Mouse (Mus musculus) stomach, embryonic 15.5 days (tissue): ENCODE data around the gene Eif3d. TPM values are rescaled to one million over a fixed set of nuclear protein-coding genes. Genes with fewer than 3 reads are reported as not detected.
A peak's percentile ranks its signal among the peaks of the same experiment; 100 is the strongest.

Experiments
- ATAC-seq: fragments of 200-750 bp; cut with Nextera tagmentation; 2 replicates; pipeline ENCODE4 v1.8.0; 2017; ENCODE audit warnings: low read depth, moderate number of reproducible peaks, moderate TSS enrichment; ENCODE audit not compliant: insufficient read depth, low FRiP score
- H3K27ac ChIP-seq: fragments of 300-500 bp; sonication (generic); 2 replicates; pipeline ENCODE4 v1.5.1; 2015; ENCODE audit warnings: mild to moderate bottlenecking, inconsistent platforms
- H3K27me3 ChIP-seq: fragments of 300-500 bp; sonication (generic); replicated peaks from 2 replicates; pipeline ENCODE4 v1.6.1; 2015; ENCODE audit warnings: inconsistent platforms
- H3K36me3 ChIP-seq: fragments of 300-500 bp; sonication (generic); 2 replicates; pipeline ENCODE4 v1.6.1; 2015; ENCODE audit warnings: inconsistent platforms
- H3K4me1 ChIP-seq: fragments of 300-500 bp; sonication (generic); 2 replicates; pipeline ENCODE4 v1.6.1; 2015; ENCODE audit warnings: inconsistent platforms
- H3K4me2 ChIP-seq: fragments of 300-500 bp; sonication (generic); 2 replicates; pipeline ENCODE4 v1.6.1; 2015; ENCODE audit warnings: mild to moderate bottlenecking, inconsistent platforms
- H3K4me3 ChIP-seq: fragments of 300-500 bp; sonication (generic); replicated peaks from 2 replicates; pipeline ENCODE4 v1.5.1; 2015; ENCODE audit warnings: inconsistent platforms
- H3K9ac ChIP-seq: fragments of 300-500 bp; sonication (generic); 2 replicates; pipeline ENCODE4 v1.6.1; 2015; ENCODE audit warnings: inconsistent platforms
- H3K9me3 ChIP-seq: fragments of 300-500 bp; sonication (generic); 2 replicates; pipeline ENCODE4 v1.6.1; 2016; ENCODE audit warnings: inconsistent platforms
- WGBS: fragments of 180-500 bp; shearing (Covaris S2); methylation state at CpG from one replicate; pipeline ENCODE4 v1.1.7; 2015; 5-methylcytosine and 5-hydroxymethylcytosine counted together
- polyA plus RNA-seq: library from polyadenylated mRNA; unstranded; fragments of >200 nt; fragmentation: Nextera tagmentation; extraction: Ambion mirVana; gene quantifications from 2 replicates; pipeline ENCODE4 v1.2.1, GENCODE M21; 2015

The Eif3d gene
- polyA plus RNA-seq, 1 experiment from 2014 or later, result 193 TPM

DNA sequence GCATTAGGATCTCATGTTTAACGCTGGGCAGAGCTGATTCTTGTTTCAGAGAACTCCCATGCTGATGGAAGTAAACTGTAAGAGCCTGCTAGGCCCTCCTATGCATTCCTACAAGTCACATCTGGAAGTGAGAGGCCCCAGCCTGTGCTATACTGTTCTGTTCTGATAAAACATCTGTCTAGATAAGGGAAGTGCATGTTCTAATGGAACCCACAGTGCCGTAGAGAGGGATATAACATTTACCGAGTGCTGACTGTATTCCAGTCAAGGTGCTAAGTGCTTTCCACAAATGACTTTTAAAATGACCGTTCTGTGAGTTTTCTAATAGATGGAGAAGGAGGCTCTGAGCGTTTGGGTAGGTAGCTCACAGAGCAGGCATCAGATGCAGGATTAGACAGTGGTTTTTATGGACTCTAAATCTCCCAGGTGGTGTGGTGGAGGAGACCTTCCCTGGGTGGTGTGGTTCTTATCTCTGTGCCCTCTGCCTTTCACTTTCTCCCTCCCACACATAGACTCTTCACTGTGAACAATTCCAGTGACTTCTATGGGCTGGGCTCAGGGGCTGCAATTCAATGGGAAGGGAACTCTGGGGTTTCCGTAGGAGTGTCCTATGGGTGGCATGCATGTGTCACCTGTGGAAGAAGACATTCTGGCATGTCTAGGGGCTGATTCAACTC is 3.7 kb upstream of the Eif3d start:
- no peak overlapping the region for H3K27ac ChIP-seq
- no peak overlapping the region for H3K4me2 ChIP-seq
- no peak overlapping the region for H3K4me3 ChIP-seq
- 56% methylated on average over 6 of the region's 6 CpGs for WGBS
- ATAC-seq, result peak; percentile 49; the same call in 1 of the 2 replicates
- no peaks in the 10 kb centered on the region for H3K9me3 ChIP-seq
- peaks cover 3% of the 10 kb centered on the region for H3K4me1 ChIP-seq
- H3K9ac ChIP-seq, result no peak overlapping the region
- H3K36me3 ChIP-seq, result no peaks in the 10 kb centered on the region
- no peaks in the 10 kb centered on the region for H3K27me3 ChIP-seq

DNA sequence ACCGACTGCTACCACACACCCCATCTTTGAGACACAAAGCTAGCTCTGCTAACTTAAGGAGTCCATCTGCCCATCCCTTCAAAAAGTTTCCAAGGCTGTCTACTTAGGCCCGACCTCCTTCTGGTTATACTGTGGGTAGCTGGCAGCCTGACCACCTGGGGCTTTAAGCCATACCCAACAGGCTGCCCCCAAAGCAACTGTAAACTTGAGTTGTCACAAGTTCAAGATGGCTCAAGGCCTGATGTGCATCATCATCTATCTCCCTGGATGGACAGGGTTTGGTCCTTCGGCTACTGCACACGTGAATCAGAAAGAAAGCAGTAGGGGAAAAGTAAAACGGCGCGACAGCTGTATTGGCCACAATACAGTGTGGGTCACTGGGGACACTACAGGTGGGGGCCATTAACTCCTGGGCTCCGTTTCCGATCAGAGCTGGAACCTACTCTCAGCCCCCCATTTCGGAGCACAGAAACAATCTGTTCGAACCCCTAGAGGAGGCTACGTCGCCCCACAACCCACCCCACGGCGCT is 608 bp downstream of the Eif3d start:
- Histone ChIP-seq H3K27me3 (no peaks in the 10 kb centered on the region), H3K9me3 (no peaks in the 10 kb centered on the region), H3K36me3 (peaks cover 34% of the 10 kb centered on the region), H3K4me3 (peak overlapping the region; percentile 77), H3K4me1 (peaks cover 8% of the 10 kb centered on the region), H3K4me2 (peak overlapping the region; percentile 63), H3K9ac (peak overlapping the region; percentile 93), H3K27ac (peak overlapping the region; percentile 99)
- WGBS, result under 1% methylated on average over 15 of the region's 15 CpGs
- ATAC-seq, result no peak

DNA sequence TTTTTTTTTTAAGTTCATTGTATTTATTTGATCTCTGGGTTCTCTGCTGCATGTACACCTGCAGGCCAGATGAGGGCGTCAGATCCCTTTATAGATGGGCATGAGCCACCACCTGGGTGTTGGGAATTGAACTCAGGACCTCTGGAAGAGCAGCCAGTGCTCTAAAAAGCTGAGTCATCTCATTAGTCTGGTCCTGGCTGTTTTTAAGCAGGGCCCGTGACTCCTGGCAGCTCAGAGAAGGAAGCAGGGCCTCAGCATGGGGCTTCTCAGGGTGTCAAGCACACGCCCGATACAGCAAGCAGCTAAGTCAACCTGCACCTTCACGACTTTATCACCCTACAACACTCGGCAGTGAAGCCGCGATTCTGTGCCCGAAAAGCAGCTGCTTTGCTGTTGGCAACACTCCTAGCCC is 5.5 kb downstream of the Eif3d start:
- H3K36me3 ChIP-seq, result peaks cover 82% of the 10 kb centered on the region
- no peak overlapping the region for H3K9ac ChIP-seq
- no peak overlapping the region for H3K4me2 ChIP-seq
- H3K27me3 ChIP-seq, result no peaks in the 10 kb centered on the region
- no peaks in the 10 kb centered on the region for H3K9me3 ChIP-seq
- 76% methylated on average over 9 of the region's 9 CpGs for WGBS
- H3K4me3 ChIP-seq, result no peak overlapping the region
- H3K4me1 ChIP-seq, result peaks cover 8% of the 10 kb centered on the region
- ATAC-seq, result peak; percentile 53; the same call in 1 of the 2 replicates
- H3K27ac ChIP-seq, result no peak overlapping the region

DNA sequence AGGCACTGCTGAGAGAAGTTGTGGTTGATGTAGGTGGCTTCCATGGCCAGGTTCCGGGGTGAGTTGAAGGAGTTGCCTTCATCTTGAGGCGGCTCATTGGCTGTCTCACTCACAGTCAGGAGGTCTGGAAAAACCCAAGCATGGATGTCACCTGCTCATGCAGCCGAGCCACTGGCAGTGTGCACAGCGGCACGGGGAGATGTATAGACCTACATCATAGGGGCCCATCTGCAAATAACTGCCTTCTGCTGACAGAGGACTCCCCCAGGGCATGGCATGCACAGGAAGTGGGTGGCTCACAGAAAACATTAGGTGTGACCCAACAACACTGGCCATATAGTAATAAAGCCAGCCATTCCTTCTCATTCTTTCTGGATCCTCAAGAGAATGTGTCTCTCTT is 8.2 kb downstream of the Eif3d start:
- no peak overlapping the region for H3K4me2 ChIP-seq
- H3K9me3 ChIP-seq, result no peaks in the 10 kb centered on the region
- no peak overlapping the region for H3K9ac ChIP-seq
- no peaks in the 10 kb centered on the region for H3K27me3 ChIP-seq
- no peak for ATAC-seq
- H3K36me3 ChIP-seq, result peaks cover 88% of the 10 kb centered on the region
- H3K4me3 ChIP-seq, result no peak overlapping the region
- no peaks in the 10 kb centered on the region for H3K4me1 ChIP-seq
- no peak overlapping the region for H3K27ac ChIP-seq
- 92% methylated on average over 5 of the region's 5 CpGs for WGBS

DNA sequence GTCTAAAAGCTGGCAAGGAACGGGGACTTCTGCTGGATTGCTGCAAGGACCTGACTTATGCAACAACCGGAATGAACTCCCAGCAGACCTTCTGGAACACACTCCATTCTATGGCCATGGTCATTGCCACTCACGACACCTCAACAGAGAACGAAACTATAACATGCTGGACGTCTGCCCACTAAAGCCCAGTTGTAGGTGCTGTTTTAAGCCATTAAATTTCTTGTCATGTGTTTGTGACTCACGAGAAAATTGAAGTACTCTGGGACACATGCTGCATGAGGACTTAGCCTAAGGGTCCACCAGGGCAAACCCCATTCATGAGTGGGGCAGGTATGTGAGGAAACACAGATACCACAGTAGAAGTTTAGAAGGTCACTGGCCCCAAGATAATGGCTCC is 9.9 kb downstream of the Eif3d start:
- no peaks in the 10 kb centered on the region for H3K9me3 ChIP-seq
- H3K36me3 ChIP-seq, result peaks cover 71% of the 10 kb centered on the region
- WGBS, result 91% methylated on average over 6 of the region's 6 CpGs
- ATAC-seq, result no peak
- H3K4me3 ChIP-seq, result no peak overlapping the region
- no peak overlapping the region for H3K9ac ChIP-seq
- peaks cover 16% of the 10 kb centered on the region for H3K4me1 ChIP-seq
- peaks cover 7% of the 10 kb centered on the region for H3K27me3 ChIP-seq
- H3K27ac ChIP-seq, result no peak overlapping the region
- H3K4me2 ChIP-seq, result no peak overlapping the region

DNA sequence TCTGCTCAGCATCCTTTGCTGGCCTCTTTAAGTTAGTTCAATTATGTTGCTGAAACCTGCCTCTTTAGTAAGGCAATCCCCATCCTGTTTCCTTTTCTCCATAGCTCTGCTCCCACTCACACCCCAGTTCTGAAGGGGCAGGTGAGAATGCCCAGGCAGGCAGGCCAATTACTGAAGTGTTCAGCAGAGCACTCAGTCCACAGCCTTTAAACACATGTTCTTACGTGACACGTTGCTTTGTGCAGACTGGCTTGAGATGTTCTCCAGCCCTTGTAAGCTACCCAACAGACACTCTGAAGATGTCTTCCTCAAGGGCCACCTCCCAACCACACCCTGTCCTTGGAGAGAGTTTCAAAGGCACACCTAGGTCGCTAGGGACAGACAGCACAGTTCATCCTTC is 12.5 kb downstream of the Eif3d start:
- no peak overlapping the region for H3K4me2 ChIP-seq
- ATAC-seq, result no peak
- H3K27me3 ChIP-seq, result peaks cover 12% of the 10 kb centered on the region
- WGBS, result 60% methylated on average over 3 of the region's 3 CpGs
- no peak overlapping the region for H3K4me3 ChIP-seq
- no peak overlapping the region for H3K9ac ChIP-seq
- peaks cover 45% of the 10 kb centered on the region for H3K36me3 ChIP-seq
- H3K4me1 ChIP-seq, result peaks cover 19% of the 10 kb centered on the region
- no peaks in the 10 kb centered on the region for H3K9me3 ChIP-seq
- no peak overlapping the region for H3K27ac ChIP-seq

DNA sequence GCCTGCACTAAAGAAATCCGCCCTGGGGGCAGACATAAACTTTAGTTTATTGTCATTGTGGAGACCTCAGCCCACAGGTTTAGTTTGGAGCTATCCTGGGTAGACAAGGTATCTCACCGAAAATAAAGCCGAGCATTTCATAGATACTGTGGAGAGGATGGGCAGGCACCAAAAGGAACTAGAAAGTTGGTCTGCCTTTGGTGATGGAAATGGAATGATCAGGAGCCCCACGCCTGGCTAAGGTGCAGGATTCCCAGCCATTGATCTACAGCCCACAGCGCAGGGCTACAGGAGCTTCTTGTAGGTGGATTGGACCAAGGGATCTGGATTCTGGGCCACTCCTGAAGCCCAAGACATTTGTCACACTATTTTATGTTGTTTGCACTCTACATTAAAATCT is 13.0 kb downstream of the Eif3d start:
- no peak overlapping the region for H3K9ac ChIP-seq
- no peak for ATAC-seq
- H3K36me3 ChIP-seq, result peaks cover 40% of the 10 kb centered on the region
- H3K4me2 ChIP-seq, result 0 out of 2 replicates have a peak overlapping the region, but pooled peaks have one; percentile 91
- H3K4me3 ChIP-seq, result no peak overlapping the region
- H3K27me3 ChIP-seq, result peaks cover 12% of the 10 kb centered on the region
- WGBS, result 53% methylated on average over 5 of the region's 5 CpGs
- peaks cover 19% of the 10 kb centered on the region for H3K4me1 ChIP-seq
- no peak overlapping the region for H3K27ac ChIP-seq
- H3K9me3 ChIP-seq, result no peaks in the 10 kb centered on the region

DNA sequence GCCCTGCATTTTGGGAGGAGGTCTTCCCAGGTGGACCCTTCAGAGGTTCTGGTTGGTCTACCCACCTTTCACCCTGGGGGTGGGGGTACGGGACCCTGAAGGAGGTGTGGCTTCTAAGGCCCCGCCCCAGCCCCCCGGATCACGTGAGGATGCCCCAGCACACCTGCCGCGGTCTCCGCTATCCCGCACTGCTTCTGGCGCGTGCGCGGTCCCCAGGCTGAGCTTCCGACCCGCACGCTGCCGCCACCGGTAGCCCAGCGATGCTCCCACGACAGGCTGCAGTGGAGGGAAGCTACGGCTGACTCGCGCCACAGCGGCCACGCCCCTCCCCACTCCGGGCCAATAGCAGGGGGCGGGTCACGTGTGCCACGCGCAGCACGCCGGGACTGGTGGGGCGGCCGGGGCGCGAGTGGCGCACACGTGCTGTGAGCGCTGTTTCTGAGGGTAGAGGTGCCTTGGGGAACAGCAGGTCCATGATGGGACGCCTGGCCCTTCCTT is 14.2 kb downstream of the Eif3d start, which contains the start of gene Foxred2:
TSS of gene Foxred2 (minus strand) at position 319 of the 498 bp plus-strand sequence.
- ATAC-seq, result peak; percentile 89
- Histone ChIP-seq H3K4me2 (peak within 1 kb of the TSS; percentile 91), H3K36me3 (peaks cover 30% of the 10 kb centered on the region), H3K27ac (no peak within 1 kb of the TSS), H3K4me3 (peak within 1 kb of the TSS; percentile 55), H3K27me3 (peaks cover 12% of the 10 kb centered on the region), H3K9me3 (no peaks in the 10 kb centered on the region), H3K4me1 (peaks cover 19% of the 10 kb centered on the region), H3K9ac (peak within 1 kb of the TSS; percentile 29; the same call in 1 of the 2 replicates)
- under 1% methylated on average over 39 of the region's 39 CpGs for WGBS

DNA sequence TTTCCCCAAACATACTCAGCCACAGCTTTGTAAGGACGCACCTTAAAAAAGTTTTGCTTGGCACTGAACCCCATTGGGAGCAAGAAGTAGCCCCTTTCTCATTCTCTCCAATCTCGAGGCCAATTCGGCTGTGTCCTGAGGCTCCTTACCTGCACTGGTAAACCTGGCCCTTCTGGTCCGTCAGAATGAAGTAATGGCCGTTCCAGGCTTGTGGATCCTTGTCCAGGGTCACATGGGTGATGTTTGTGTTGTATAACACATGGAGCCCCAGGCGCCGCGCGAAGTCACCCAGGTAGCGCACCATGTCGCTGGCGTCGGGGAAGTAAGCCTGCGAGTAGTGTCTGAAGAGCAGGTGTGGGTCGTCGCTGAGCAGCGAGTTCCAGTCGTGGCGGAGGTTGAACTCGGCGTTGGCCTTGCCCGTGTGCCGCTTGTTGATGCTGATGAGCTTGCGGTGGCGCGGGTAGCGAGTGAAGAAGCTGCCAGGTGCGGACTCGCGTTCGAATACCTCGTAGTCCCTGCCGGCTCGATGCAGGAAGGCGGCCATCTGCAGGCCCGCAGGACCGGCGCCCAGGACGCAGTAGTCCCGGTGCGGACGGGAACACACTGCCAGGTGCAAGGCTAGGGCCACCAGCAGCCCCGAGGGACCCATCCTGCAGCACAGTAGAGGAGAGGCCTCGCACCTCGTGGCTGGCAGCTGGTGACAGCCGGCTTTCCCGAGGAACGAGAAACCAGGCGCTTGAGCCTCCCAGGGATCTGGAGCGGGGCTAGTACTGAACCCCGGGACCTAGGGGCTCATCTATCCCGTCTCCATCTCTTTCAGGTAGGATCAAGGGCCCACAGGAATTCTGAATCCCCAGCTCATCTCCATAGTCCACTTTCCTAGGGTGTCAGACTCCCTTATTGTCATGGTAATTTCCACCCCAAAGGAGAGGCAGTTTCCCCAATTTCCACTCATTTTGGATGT is 14.9 kb downstream of the Eif3d start:
- Histone ChIP-seq H3K9me3 (no peaks in the 10 kb centered on the region), H3K9ac (peak overlapping the region; percentile 29; the same call in 1 of the 2 replicates), H3K4me1 (peaks cover 19% of the 10 kb centered on the region), H3K27ac (no peak overlapping the region), H3K4me2 (peak overlapping the region; percentile 91), H3K4me3 (peak overlapping the region; percentile 55), H3K27me3 (peaks cover 12% of the 10 kb centered on the region), H3K36me3 (peaks cover 22% of the 10 kb centered on the region)
- ATAC-seq, result peak; percentile 9; the same call in 1 of the 2 replicates
- 9% methylated on average over 52 of the region's 52 CpGs for WGBS

DNA sequence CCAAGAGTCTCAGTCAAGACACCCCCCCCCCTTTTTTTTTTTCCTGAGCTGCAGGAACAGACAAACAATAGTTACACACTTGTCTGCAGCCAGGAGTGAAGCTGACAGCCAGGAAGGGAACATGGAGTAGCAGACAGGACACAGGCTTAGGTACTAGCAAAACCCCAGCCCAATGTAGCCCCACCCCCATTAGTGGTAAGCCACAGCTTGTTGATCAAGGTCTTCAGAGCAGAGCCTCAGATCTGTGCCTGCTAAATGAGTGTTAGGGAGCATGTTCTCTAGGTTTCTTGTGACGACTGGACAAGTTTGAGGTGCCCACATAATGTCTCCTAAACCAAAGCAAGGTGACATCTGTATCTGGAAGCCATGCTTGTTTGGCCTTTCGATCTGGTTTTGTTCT is 16.3 kb downstream of the Eif3d start:
- 88% methylated on average over 2 of the region's 2 CpGs for WGBS
- H3K4me1 ChIP-seq, result peaks cover 19% of the 10 kb centered on the region
- H3K4me2 ChIP-seq, result no peak overlapping the region
- no peaks in the 10 kb centered on the region for H3K9me3 ChIP-seq
- H3K36me3 ChIP-seq, result peaks cover 9% of the 10 kb centered on the region
- no peak overlapping the region for H3K9ac ChIP-seq
- peaks cover 12% of the 10 kb centered on the region for H3K27me3 ChIP-seq
- ATAC-seq, result no peak
- H3K4me3 ChIP-seq, result no peak overlapping the region
- no peak overlapping the region for H3K27ac ChIP-seq

DNA sequence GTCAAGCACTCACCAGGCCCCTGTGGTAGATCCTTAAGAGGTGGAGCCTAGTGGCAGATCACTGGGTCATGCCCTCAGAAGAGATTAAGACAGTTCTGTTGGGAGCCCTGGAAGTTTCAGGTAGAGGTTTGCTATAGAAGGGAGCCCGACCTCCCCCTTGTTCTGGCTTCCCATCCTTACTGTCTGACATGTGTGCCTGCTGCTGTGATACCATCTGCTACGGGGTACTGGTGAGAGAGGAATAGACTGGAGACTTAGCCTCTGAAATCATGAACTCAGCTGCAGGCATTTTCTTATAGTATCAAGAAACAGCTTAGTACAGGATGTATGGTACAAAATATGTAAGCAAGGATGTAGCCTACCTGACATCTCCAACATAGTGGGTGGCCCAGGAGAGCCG is 17.7 kb downstream of the Eif3d start:
- Histone ChIP-seq H3K9ac (no peak overlapping the region), H3K36me3 (no peaks in the 10 kb centered on the region), H3K4me1 (peaks cover 19% of the 10 kb centered on the region), H3K9me3 (no peaks in the 10 kb centered on the region), H3K4me3 (no peak overlapping the region), H3K4me2 (no peak overlapping the region), H3K27me3 (peaks cover 12% of the 10 kb centered on the region), H3K27ac (no peak overlapping the region)
- 89% methylated on average over 3 of the region's 3 CpGs for WGBS
- ATAC-seq, result no peak
